ENCODE assay signal across 9 mouse cellular contexts in the genomic region with DNA sequence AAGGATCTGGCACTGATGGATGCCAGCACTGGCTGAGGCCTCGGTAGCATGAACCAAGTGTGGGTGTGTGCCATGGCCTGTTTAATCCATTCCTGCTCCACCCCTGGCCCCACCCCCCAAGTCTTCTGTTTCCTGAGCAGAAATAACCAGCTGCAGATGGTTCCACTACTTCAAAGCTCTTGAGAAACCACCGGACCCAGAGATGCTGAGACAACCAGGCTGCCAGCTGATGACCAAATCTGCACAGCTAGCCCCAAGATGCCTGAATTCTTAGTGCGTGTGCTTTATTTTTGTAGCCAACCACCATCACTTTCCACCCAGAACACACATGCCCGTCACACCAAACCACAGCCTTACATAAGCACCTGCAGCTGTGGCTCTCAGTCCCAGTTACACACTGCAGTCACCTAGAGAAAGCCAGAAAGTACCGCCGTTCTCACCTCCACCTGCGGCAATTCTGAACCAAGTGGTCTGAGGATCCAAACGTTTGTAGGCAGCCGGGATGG. TPM values are rescaled to one million over a fixed set of nuclear protein-coding genes. Genes with fewer than 3 reads are reported as not detected.
DNase-seq lines count a peak whose midpoint lies in the region; ATAC-seq and TF ChIP-seq lines count a peak whose summit lies in the region.
"Had no signal": no experiment of that assay in that cellular context is flagged by ENCODE, and none has a peak within 500 bp of the region (broad histone marks: within the 10 kb centered on the region; RNA-seq: fewer than 3 reads in every experiment).

No protein-coding gene starts in this region.

- TF ChIP-seq CTCF in forebrain, postnatal 0 days (IDR thresholded peaks at IDR 0.05; ENCODE audit: low read depth): no peak

- no peak overlapping the region for H3K9ac ChIP-seq in embryonic facial prominence, embryonic 12.5 days
- no peak overlapping the region for H3K9ac ChIP-seq in forebrain, postnatal 0 days
- H3K9ac ChIP-seq: hindbrain, embryonic 15.5 days had no signal

- peak overlapping the region; percentile 65; the same call in 1 of the 2 replicates for H3K27ac ChIP-seq in embryonic facial prominence, embryonic 12.5 days
- no peak overlapping the region for H3K27ac ChIP-seq in forebrain, postnatal 0 days (ENCODE audit: low read depth, low read length)
- H3K27ac ChIP-seq: hindbrain, embryonic 15.5 days had no signal

- no peak overlapping the region for H3K4me3 ChIP-seq in embryonic facial prominence, embryonic 12.5 days
- no peak overlapping the region for H3K4me3 ChIP-seq in forebrain, postnatal 0 days (ENCODE audit: low read depth, low read length)
- H3K4me3 ChIP-seq: hindbrain, embryonic 15.5 days had no signal

- 0 out of 2 replicates have a peak overlapping the region, but pooled peaks have one; percentile 9 for H3K4me2 ChIP-seq in embryonic facial prominence, embryonic 12.5 days (replicated peaks)
- H3K4me2 ChIP-seq in forebrain, postnatal 0 days (ENCODE audit: low read depth): no peak overlapping the region
- H3K4me2 ChIP-seq: hindbrain, embryonic 15.5 days had no signal

- no peak for DNase-seq in frontal cortex, postnatal 14 days (ENCODE audit: low spot score in 2 of 2)
- peak; percentile 92 for DNase-seq in 416B (ENCODE audit: low read depth)
- DNase-seq in lung, postnatal 36 days: peak; percentile 85
- peak; percentile 75 for DNase-seq in thymus, postnatal 25 days
- DNase-seq in forebrain, postnatal 0 days: no peak
- DNase-seq in ovary, adult 18-20 months (ENCODE audit: low spot score): no peak

- H3K4me1 ChIP-seq in embryonic facial prominence, embryonic 12.5 days: peaks cover 71% of the 10 kb centered on the region
- 0 out of 2 replicates have a peak, but pooled peaks cover 4% of the 10 kb centered on the region for H3K4me1 ChIP-seq in forebrain, postnatal 0 days (ENCODE audit: insufficient read depth)

- 54% methylated on average over 9 of the region's 9 CpGs for WGBS in embryonic facial prominence, embryonic 12.5 days
- WGBS in forebrain, postnatal 0 days: 74% methylated on average over 9 of the region's 9 CpGs

- no peaks in the 10 kb centered on the region for H3K9me3 ChIP-seq in embryonic facial prominence, embryonic 12.5 days
- no peaks in the 10 kb centered on the region for H3K9me3 ChIP-seq in forebrain, postnatal 0 days (ENCODE audit: low read length)
- H3K9me3 ChIP-seq: hindbrain, embryonic 15.5 days had no signal

- ATAC-seq in frontal cortex, adult (ENCODE audit: low TSS enrichment): peak; percentile 24
- no peak for ATAC-seq in embryonic facial prominence, embryonic 12.5 days (ENCODE audit: insufficient number of reproducible peaks, insufficient read depth, low FRiP score, low TSS enrichment)
- ATAC-seq in forebrain, postnatal 0 days: no peak

- no peaks in the 10 kb centered on the region for H3K27me3 ChIP-seq in embryonic facial prominence, embryonic 12.5 days
- H3K27me3 ChIP-seq in forebrain, postnatal 0 days (ENCODE audit: insufficient read depth, low read length): no peaks in the 10 kb centered on the region
- H3K27me3 ChIP-seq: hindbrain, embryonic 15.5 days had no signal

- H3K36me3 ChIP-seq in embryonic facial prominence, embryonic 12.5 days: peaks cover 8% of the 10 kb centered on the region
- H3K36me3 ChIP-seq in forebrain, postnatal 0 days (ENCODE audit: insufficient read depth): no peaks in the 10 kb centered on the region
- H3K36me3 ChIP-seq: hindbrain, embryonic 15.5 days had no signal

RNA-seq across cellular contexts. Expression of gene Smad3, which starts 20.3 kb away (rescaled TPM):
- 37.4 and 38.6 TPM in 2 replicates for polyA plus RNA-seq in embryonic facial prominence, embryonic 12.5 days (2016; fragmentation: Nextera tagmentation; extraction: Ambion mirVana)
- total RNA-seq in forebrain, postnatal 0 days (2014; rRNA removed): 16.0 and 17.6 TPM in 2 replicates
- polyA plus RNA-seq in forebrain, postnatal 0 days (2015; fragmentation: Nextera tagmentation; extraction: Ambion mirVana): 5.0 and 5.5 TPM in 2 replicates

Comparison
In these comparisons a context has a peak if more than half of its experiments do, and no peak if none do; other contexts are left out.
1. DNase-seq: peak in 416B (single experiment), lung, postnatal 36 days (single experiment) and thymus, postnatal 25 days (single experiment); none in frontal cortex, postnatal 14 days (0 of 2), forebrain, postnatal 0 days (single experiment) and ovary, adult 18-20 months (single experiment).